Mouse (Mus musculus) small intestine, adult 2 months (tissue): ENCODE results near the gene Gnb5.
A peak's percentile ranks its signal among the peaks of the same experiment; 100 is the strongest.

Experiments
- CTCF ChIP-seq: fragments of 200-500 bp; IDR thresholded peaks from 2 replicates; pipeline ENCODE4 v1.5.1; 2012; ENCODE audit warnings: low read depth, mild to moderate bottlenecking, control low read depth, inconsistent platforms, low read length, moderate library complexity, mixed read lengths; ENCODE audit not compliant: insufficient replicate concordance, insufficient read length; ENCODE audit errors: extremely low read depth
- POLR2A ChIP-seq: fragments of 200-500 bp; IDR thresholded peaks from 2 replicates; pipeline ENCODE4 v1.6.1; 2012; ENCODE audit warnings: low read depth, mild to moderate bottlenecking, control low read depth, inconsistent platforms, low read length, moderate library complexity

- TF ChIP-seq CTCF (peak; percentile 35; the same call in 1 of the 2 replicates), POLR2A (no peak)
Observed at GRCm38 (mm10) chr9:75383785-75384184, 77.7 kb downstream of the Gnb5 start.
